Mouse (Mus musculus): ENCODE measurements around the gene Spats1. TPM values are rescaled to one million over a fixed set of nuclear protein-coding genes. Genes with fewer than 3 reads are reported as not detected.
"Not testable (repeated sequence)": the region's sequence is repeated elsewhere in the genome, so short reads cannot be mapped to it uniquely, and the experiment has no call there.

Spats1 gene
- polyA plus RNA-seq, 1 experiment from 2014 or later, result 1.8 TPM

DNA sequence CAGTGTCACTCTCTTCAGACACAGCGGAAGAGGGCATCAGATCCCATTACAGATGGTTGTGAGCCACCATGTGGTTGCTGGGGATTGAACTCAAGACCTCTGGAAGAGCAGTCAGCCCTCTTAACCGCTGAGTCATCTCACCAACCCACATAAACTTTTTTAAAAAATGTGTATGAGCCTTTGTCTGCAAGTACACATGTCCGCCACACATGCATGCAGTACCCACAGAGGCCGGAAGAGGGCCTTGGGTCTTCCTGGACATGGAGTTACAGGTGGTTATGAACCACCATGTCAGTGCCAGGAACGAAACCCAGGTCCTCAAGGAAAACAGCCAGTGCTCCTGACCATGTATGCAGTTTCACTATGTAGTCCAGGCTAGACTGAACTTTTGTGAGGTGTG, 17.7 kb downstream of the Spats1 start:
- Histone ChIP-seq H3K9me3 (no peaks in the 10 kb centered on the region), H3K36me3 (replicated peaks) (no peaks in the 10 kb centered on the region), H3K4me1 (peaks cover 13% of the 10 kb centered on the region), H3K27me3 (no peaks in the 10 kb centered on the region), H3K4me3 (replicated peaks) (no peak overlapping the region), H3K27ac (no peak overlapping the region), H3K9ac (no peak overlapping the region), H3K4me2 (no peak overlapping the region)
- no peak for ATAC-seq (ENCODE audit: low FRiP score)
- 92% methylated on average over 5 of the region's 5 CpGs for WGBS

GRCm38 (mm10) chr17:45456260-45457152, 18.7 kb downstream of the Spats1 start:
- Histone ChIP-seq H3K9me3 (no peaks in the 10 kb centered on the region), H3K27ac (peak overlapping the region; percentile 71), H3K27me3 (no peaks in the 10 kb centered on the region), H3K4me2 (peak overlapping the region; percentile 18), H3K4me1 (peaks cover 13% of the 10 kb centered on the region), H3K9ac (no peak overlapping the region), H3K36me3 (replicated peaks) (no peaks in the 10 kb centered on the region), H3K4me3 (replicated peaks) (no peak overlapping the region)
- 33% methylated on average over 13 of the region's 13 CpGs for WGBS
- 0 out of 2 replicates have a peak, but pooled peaks have one; percentile 51 for ATAC-seq (ENCODE audit: low FRiP score)

DNA sequence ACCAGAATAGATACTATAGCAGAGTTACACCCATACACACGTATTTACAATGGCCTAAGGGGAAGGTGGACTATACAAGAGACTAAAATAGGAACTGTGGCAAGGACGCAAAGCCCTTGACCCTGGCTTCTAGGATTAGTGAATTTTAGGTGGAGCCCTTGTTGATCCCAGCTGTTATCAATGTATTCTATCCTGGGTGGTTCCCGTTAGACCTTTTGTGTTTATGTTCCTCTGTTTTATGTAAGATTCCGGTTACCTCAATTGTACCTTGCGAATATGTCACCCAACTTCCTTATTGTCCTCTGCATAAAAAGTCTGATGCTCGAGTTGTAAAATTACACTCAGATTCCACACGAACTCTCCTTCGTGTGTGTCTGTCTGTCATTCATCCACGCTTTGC, 19.4 kb downstream of the Spats1 start:
- not testable (repeated sequence) for ATAC-seq (ENCODE audit: low FRiP score); H3K4me3 ChIP-seq (replicated peaks); H3K36me3 ChIP-seq (replicated peaks); H3K27me3 ChIP-seq; H3K9me3 ChIP-seq; H3K4me2 ChIP-seq; H3K9ac ChIP-seq
- Histone ChIP-seq H3K4me1 (peaks cover 13% of the 10 kb centered on the region), H3K27ac (peak overlapping the region; percentile 71; the same call in 1 of the 2 replicates)
- 80% methylated on average over 9 of the region's 9 CpGs for WGBS

DNA sequence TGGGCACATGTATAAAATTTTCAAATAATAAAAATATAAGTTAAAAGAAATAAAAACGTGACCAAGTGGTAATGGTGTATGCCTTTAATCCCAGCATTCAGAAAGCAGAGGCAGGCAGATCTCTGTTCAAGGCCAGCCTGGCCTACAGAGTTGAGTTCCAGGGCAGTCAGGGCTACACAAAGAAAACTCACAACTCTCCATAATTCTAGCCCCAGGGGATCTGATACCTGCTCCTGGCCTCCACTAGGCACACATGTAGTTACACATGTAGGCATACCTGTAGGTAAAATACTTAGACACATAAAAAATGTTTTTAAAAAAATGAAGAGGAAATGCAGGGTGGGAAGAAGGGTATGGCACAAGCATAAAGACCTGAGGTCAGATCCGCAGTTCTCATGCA, 20.4 kb downstream of the Spats1 start:
- Histone ChIP-seq H3K9me3 (no peaks in the 10 kb centered on the region), H3K27ac (no peak overlapping the region), H3K9ac (no peak overlapping the region), H3K4me2 (no peak overlapping the region), H3K4me1 (peaks cover 13% of the 10 kb centered on the region), H3K27me3 (no peaks in the 10 kb centered on the region), H3K4me3 (replicated peaks) (no peak overlapping the region), H3K36me3 (replicated peaks) (no peaks in the 10 kb centered on the region)
- 88% methylated on average over 2 of the region's 2 CpGs for WGBS
- ATAC-seq (ENCODE audit: low FRiP score), result no peak

DNA sequence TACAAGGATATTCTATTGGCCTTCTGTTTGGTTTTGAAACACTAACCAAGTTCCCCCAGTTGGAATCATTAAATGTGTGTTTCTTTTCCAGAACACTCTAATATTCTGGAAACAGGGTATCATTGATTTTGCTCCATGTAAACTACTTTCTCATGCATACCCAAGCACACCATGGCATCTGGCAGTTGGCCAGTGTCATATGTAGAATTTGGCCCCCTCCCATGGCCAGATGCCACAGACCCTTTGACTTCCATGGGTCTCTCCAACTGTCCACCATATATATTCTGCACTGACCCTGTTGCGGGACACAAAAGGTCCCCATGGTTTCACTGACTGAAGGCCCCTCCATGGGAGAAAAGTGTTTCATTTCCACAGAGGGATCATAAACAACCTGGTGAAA, 22.9 kb downstream of the Spats1 start:
- no peak overlapping the region for H3K4me2 ChIP-seq
- H3K9ac ChIP-seq, result no peak overlapping the region
- H3K4me1 ChIP-seq, result peaks cover 13% of the 10 kb centered on the region
- no peak for ATAC-seq (ENCODE audit: low FRiP score)
- no peaks in the 10 kb centered on the region for H3K9me3 ChIP-seq
- no peak overlapping the region for H3K27ac ChIP-seq
- WGBS, result 93% methylated on average over 1 of the region's 1 CpGs
- H3K4me3 ChIP-seq (replicated peaks), result no peak overlapping the region
- no peaks in the 10 kb centered on the region for H3K27me3 ChIP-seq
- H3K36me3 ChIP-seq (replicated peaks), result peaks cover 3% of the 10 kb centered on the region; the same call in 1 of the 2 replicates

DNA sequence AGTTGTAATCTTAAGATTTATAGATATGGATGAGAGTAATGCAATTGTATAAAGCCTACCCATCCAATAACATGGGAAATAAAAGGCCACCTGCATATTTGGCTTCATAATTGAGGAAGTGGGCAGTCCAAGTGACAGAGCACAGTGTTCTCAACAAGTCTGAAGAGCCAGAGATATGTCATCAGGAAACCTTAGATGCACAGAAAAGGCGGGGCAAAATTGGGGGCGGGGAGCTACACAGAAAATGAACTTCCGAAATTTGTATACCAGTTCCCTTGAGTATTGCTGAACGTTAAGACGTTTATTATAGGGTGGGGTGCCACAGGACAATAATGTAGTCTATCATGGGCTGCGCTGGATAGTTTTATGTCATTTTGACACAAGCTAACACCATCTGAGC, 25.1 kb downstream of the Spats1 start:
- H3K27me3 ChIP-seq, result no peaks in the 10 kb centered on the region
- H3K36me3 ChIP-seq (replicated peaks), result peaks cover 8% of the 10 kb centered on the region
- 95% methylated on average over 6 of the region's 6 CpGs for WGBS
- H3K4me3 ChIP-seq (replicated peaks), result no peak overlapping the region
- no peak overlapping the region for H3K27ac ChIP-seq
- H3K9me3 ChIP-seq, result no peaks in the 10 kb centered on the region
- no peak overlapping the region for H3K9ac ChIP-seq
- no peak overlapping the region for H3K4me2 ChIP-seq
- no peaks in the 10 kb centered on the region for H3K4me1 ChIP-seq
- no peak for ATAC-seq (ENCODE audit: low FRiP score)

GRCm38 (mm10) chr17:45449586-45449985, 25.6 kb downstream of the Spats1 start:
- no peak overlapping the region for H3K4me3 ChIP-seq (replicated peaks)
- no peaks in the 10 kb centered on the region for H3K27me3 ChIP-seq
- no peak overlapping the region for H3K9ac ChIP-seq
- WGBS, result 92% methylated on average over 8 of the region's 8 CpGs
- H3K4me1 ChIP-seq, result no peaks in the 10 kb centered on the region
- no peaks in the 10 kb centered on the region for H3K9me3 ChIP-seq
- H3K4me2 ChIP-seq, result no peak overlapping the region
- no peak overlapping the region for H3K27ac ChIP-seq
- H3K36me3 ChIP-seq (replicated peaks), result peaks cover 12% of the 10 kb centered on the region
- ATAC-seq (ENCODE audit: low FRiP score), result no peak

- no peaks in the 10 kb centered on the region for H3K27me3 ChIP-seq
- no peak overlapping the region for H3K27ac ChIP-seq
- H3K4me3 ChIP-seq (replicated peaks), result no peak overlapping the region
- no peaks in the 10 kb centered on the region for H3K4me1 ChIP-seq
- no peaks in the 10 kb centered on the region for H3K9me3 ChIP-seq
- H3K4me2 ChIP-seq, result no peak overlapping the region
- WGBS, result 92% methylated on average over 2 of the region's 2 CpGs
- H3K36me3 ChIP-seq (replicated peaks), result peaks cover 12% of the 10 kb centered on the region
- no peak for ATAC-seq (ENCODE audit: low FRiP score)
- no peak overlapping the region for H3K9ac ChIP-seq
Measured at GRCm38 (mm10) chr17:45447063-45447462, 28.2 kb downstream of the Spats1 start.

GRCm38 (mm10) chr17:45445923-45446322, 29.3 kb downstream of the Spats1 start:
- Histone ChIP-seq H3K9ac (no peak overlapping the region), H3K9me3 (no peaks in the 10 kb centered on the region), H3K4me3 (replicated peaks) (no peak overlapping the region), H3K27ac (no peak overlapping the region), H3K4me2 (no peak overlapping the region), H3K27me3 (no peaks in the 10 kb centered on the region), H3K36me3 (replicated peaks) (peaks cover 14% of the 10 kb centered on the region), H3K4me1 (no peaks in the 10 kb centered on the region)
- ATAC-seq (ENCODE audit: low FRiP score), result no peak
- 84% methylated on average over 4 of the region's 4 CpGs for WGBS

GRCm38 (mm10) chr17:45434262-45434590, 41.0 kb downstream of the Spats1 start:
- Histone ChIP-seq H3K4me1 (peaks cover 22% of the 10 kb centered on the region), H3K9me3 (no peaks in the 10 kb centered on the region), H3K27ac (peak overlapping the region; percentile 97), H3K4me3 (replicated peaks) (peak overlapping the region; percentile 93), H3K4me2 (peak overlapping the region; percentile 88), H3K27me3 (no peaks in the 10 kb centered on the region), H3K36me3 (replicated peaks) (peaks cover 9% of the 10 kb centered on the region; the same call in 1 of the 2 replicates), H3K9ac (peak overlapping the region; percentile 92)
- WGBS, result 9% methylated on average over 12 of the region's 12 CpGs
- no peak for ATAC-seq (ENCODE audit: low FRiP score)

GRCm38 (mm10) chr17:45433419-45434261, 41.6 kb downstream of the Spats1 start, which contains the start of gene Cdc5l:
TSS of gene Cdc5l (minus strand) at chr17:45433737.
- H3K27ac ChIP-seq, result peak within 1 kb of the TSS; percentile 97
- under 1% methylated on average over 73 of the region's 73 CpGs for WGBS

DNA sequence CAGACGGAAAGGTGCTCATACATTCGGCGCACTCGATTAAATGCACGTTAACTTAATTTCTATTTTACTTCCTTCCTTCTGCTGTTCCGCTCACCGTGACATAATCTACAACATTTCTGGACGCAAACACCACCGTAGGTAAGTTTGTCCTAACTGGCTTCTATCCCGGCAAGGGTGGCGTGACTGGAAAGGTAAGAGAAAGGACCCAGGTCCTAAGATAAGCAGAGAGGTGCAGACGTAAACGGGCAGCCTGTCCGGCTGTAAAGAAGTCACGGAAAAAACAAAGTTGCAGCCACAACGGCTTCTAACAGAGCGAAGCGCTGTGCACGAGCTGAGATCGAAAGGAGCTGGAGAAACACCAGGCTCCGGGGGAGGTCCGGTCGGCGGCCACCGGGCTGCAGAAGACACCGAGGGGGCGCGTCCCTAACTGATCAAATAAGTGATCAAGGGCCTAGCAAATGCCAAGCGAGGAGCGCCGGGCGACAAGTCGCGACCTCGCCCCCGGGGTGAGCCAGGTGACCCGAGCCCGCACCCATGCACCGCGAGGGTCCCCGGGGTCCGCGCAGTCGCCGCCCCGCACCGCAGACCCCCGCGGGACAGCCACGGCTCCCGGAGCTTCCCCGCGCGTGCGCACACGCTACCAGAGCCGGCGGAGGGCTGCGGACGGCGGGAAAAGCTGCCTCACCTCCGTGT, 42.4 kb downstream of the Spats1 start:
- Histone ChIP-seq H3K27ac (peak overlapping the region; percentile 97), H3K9ac (peak overlapping the region; percentile 92), H3K9me3 (no peaks in the 10 kb centered on the region), H3K4me1 (peaks cover 22% of the 10 kb centered on the region), H3K36me3 (replicated peaks) (peaks cover 9% of the 10 kb centered on the region; the same call in 1 of the 2 replicates), H3K4me3 (replicated peaks) (peak overlapping the region; percentile 93), H3K27me3 (no peaks in the 10 kb centered on the region), H3K4me2 (peak overlapping the region; percentile 88)
- 2% methylated on average over 60 of the region's 62 CpGs for WGBS
- peak; percentile 85 for ATAC-seq (ENCODE audit: low FRiP score)

More at GRCm38 (mm10) chr17:45433419-45434261, 41.6 kb downstream of the Spats1 start, which contains the start of gene Cdc5l:
- H3K4me2 ChIP-seq, result peak within 1 kb of the TSS; percentile 88
- H3K27me3 ChIP-seq, result no peaks in the 10 kb centered on the region
- no peaks in the 10 kb centered on the region for H3K9me3 ChIP-seq
- H3K4me3 ChIP-seq (replicated peaks), result peak within 1 kb of the TSS; percentile 93
- H3K36me3 ChIP-seq (replicated peaks), result peaks cover 9% of the 10 kb centered on the region; the same call in 1 of the 2 replicates
- peak; percentile 98 for ATAC-seq (ENCODE audit: low FRiP score)
- H3K9ac ChIP-seq, result peak within 1 kb of the TSS; percentile 92
- peaks cover 22% of the 10 kb centered on the region for H3K4me1 ChIP-seq

All from forebrain, embryonic 12.5 days (tissue).